Mouse (Mus musculus) cerebellum, postnatal 14 days (tissue): ENCODE results near the gene Gm20683.

Source experiments
- DNase-seq, 2 experiments: peaks; one replicate each; pipeline ENCODE4 v3.0.0; 2021; ENCODE audit warnings: mixed read lengths in 2 of 2

Gene Gm20683

DNA sequence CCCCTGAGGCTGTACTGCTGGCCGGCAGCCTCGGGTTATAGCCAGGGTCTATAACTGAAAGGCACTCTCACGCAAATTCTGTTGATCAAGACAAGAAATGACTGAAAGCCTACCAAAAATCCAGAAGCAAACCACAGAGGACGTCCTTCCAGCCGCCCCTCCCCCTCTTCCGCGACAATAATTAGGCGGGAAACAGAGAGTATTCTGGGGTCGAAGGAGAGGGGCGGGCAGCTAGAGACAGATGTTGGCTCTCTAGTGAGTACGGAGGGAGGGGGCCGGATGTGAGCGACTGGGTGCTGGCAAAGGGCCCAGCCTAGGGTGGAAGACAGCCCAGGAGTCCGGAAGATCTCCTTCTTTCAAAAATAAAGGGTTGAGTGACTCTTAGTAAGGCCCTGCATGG lies 48.9 kb downstream of the Gm20683 start, which contains the start of gene Fam173a:
Gene Fam173a, minus strand, starts transcription at position 287 of the 400 bp plus-strand sequence.
- DNase-seq = peak; percentile 65 to 73

DNA sequence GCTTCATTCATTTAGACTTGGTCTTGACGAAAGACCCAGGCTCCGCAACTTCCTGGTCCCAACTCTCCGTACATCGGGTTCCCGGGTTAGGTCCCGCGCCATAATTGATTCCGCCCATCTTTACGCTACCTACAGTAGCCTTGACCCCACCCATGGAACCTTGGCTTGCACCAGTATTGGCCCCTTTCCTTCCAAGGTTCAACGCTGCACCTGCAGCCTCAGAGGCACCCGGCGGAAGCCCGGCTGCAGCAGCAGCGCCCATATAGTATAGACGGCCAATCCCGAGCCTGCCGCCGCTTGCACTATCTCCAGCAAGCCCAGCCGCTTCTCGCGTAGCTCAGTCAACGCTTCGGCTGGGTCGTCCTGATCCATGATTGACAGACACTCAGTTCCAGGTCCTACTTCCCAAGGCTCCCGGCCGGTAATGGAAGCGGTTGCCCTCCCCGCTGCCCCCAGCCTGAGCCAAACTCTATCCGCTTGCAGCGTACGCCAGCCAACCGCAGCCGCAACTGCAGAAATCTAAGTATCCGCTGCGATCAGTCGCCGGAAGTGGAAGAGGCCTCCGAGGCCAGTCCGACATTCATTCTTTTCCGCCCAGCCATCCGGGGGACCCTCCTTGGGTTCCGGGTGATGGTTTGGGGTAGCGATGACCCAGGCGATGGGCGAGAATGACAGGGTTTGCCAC lies 49.6 kb downstream of the Gm20683 start:
- peak; percentile 94 for DNase-seq

GRCm38 (mm10) chr17:25791320-25791842 lies 50.2 kb downstream of the Gm20683 start:
- peak in 1 of 2 experiments; percentile 55 for DNase-seq

- DNase-seq = no peak
These were observed 54.6 kb downstream of the Gm20683 start for GRCm38 (mm10) chr17:25786781-25787504.

- no peak for DNase-seq
These were observed 55.3 kb downstream of the Gm20683 start, which contains the start of gene Ccdc78 for GRCm38 (mm10) chr17:25786280-25786679. Gene Ccdc78 (plus strand): TSS chr17:25786580.

DNA sequence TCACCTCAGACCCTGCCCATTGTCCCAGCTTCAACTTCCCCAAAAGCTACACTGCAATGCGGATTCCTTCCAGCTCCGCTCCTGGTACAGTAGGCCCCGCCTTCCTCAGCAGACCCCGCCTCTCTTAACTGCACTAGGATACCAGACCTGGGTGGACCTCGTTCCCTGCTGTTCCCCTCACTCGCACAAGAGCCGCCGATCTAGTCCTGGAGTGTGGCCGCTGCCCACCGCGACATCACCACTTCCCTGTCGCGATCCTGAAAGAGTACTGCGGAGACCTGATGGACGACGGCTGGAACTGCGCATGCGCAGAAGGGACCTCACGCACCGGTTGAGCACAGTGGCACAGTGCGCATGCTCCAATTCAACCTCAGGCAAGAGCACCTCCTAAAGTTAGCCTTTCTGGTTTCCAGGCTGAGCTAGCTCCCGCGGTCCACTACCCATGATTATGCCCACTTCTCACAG lies 56.2 kb downstream of the Gm20683 start, which contains the start of gene Haghl:
Gene Haghl, minus strand, starts transcription at position 393 of the 465 bp plus-strand sequence.
- DNase-seq = peak; percentile 98
